Mouse (Mus musculus): Measurements from ENCODE around the gene Adgrb2.

- TF ChIP-seq POLR2A (IDR thresholded peaks at IDR 0.05; ENCODE audit: extremely low read depth, insufficient read depth, low read length) (no peak), CTCF (IDR thresholded peaks at IDR 0.05; ENCODE audit: extremely low read depth, insufficient read depth, low read length) (no peak)
Observed at GRCm38 (mm10) chr4:129977256-129977655, 7.4 kb upstream of the Adgrb2 start.

Data from cortical plate, adult 2 months (tissue).